Mouse (Mus musculus): ENCODE results near the gene Dgcr6. TPM values are rescaled to one million over a fixed set of nuclear protein-coding genes. Genes with fewer than 3 reads are reported as not detected.

Gene Dgcr6
- total RNA-seq, 4 experiments from 2014 or later = 40.3 to 52.7 (median 40.4) TPM

- no peak for DNase-seq (ENCODE audit: low spot score)
These were observed 66.5 kb downstream of the Dgcr6 start for GRCm38 (mm10) chr16:18119031-18119730.

Other genes with a start within 250 kb of the Dgcr6 start
- gene B830017H08Rik, start 219.7 kb upstream of the Dgcr6 start, total RNA-seq (2022) = not detected
- 1 to 10 TPM; 1.3 to 2.3 (median 1.9) TPM for gene Car15, start 214.5 kb upstream of the Dgcr6 start, total RNA-seq (2022)
- gene Gm20518, start 161.2 kb upstream of the Dgcr6 start, total RNA-seq (2022) = under 1 TPM; 0.13 to 0.65 (median 0.28) TPM
- gene Tssk1, start 158.6 kb upstream of the Dgcr6 start, total RNA-seq (2022) = under 1 TPM in 3 of 4 experiments, not detected in 1; 0.17 to 0.33 (median 0.22) TPM
- 10 to 100 TPM; 44.4 to 51.8 (median 48.7) TPM for gene Dgcr2, start 154.3 kb upstream of the Dgcr6 start, total RNA-seq (2022)
- under 1 TPM in 1 of 4 experiments, not detected in 3; 0.20 TPM for gene Tssk2, start 154.2 kb upstream of the Dgcr6 start, total RNA-seq (2022)
- gene Ess2, start 141.5 kb upstream of the Dgcr6 start, total RNA-seq (2022) = 10 to 100 TPM in 1 of 4 experiments, 1 to 10 TPM in 3; 8.0 to 10.1 (median 9.6) TPM
- gene Gsc2, start 137.8 kb upstream of the Dgcr6 start, total RNA-seq (2022) = not detected
- 1 to 10 TPM; 4.6 to 7.9 (median 7.2) TPM for gene Slc25a1, start 124.6 kb upstream of the Dgcr6 start, total RNA-seq (2022)
- gene Vpreb2, start 72.4 kb upstream of the Dgcr6 start, total RNA-seq (2022) = not detected
- 10 to 100 TPM; 12.9 to 36.7 (median 16.9) TPM for gene Prodh, start 37.3 kb downstream of the Dgcr6 start, total RNA-seq (2022)
- gene Rtn4r, start 74.8 kb downstream of the Dgcr6 start, total RNA-seq (2022) = 1 to 10 TPM; 2.8 to 4.7 (median 3.8) TPM
- gene Ccdc188, start 165.0 kb downstream of the Dgcr6 start, total RNA-seq (2022) = not detected
- 10 to 100 TPM; 19.5 to 24.0 (median 20.8) TPM for gene Zdhhc8, start 182.3 kb downstream of the Dgcr6 start, total RNA-seq (2022)
- gene Trmt2a, start 195.8 kb downstream of the Dgcr6 start, total RNA-seq (2022) = 10 to 100 TPM; 15.8 to 19.5 (median 17.7) TPM
- 10 to 100 TPM; 30.5 to 40.3 (median 34.7) TPM for gene Ranbp1, start 195.9 kb downstream of the Dgcr6 start, total RNA-seq (2022)
- not detected for gene Gm49776, start 205.5 kb downstream of the Dgcr6 start, total RNA-seq (2022)
- 10 to 100 TPM; 10.8 to 15.7 (median 12.7) TPM for gene Dgcr8, start 236.4 kb downstream of the Dgcr6 start, total RNA-seq (2022)